Mouse (Mus musculus): ENCODE data around the gene Ccdc88a. TPM values are rescaled to one million over a fixed set of nuclear protein-coding genes. Genes with fewer than 3 reads are reported as not detected.

The Ccdc88a gene
- total RNA-seq (2021), result 10 to 100 TPM; 61.9 to 67.6 TPM
- long read RNA-seq, experiment 1, full-length matches to known transcripts, result 8 of 22 reads
- long read RNA-seq, experiment 1, partial matches to known transcripts, result 4 of 22 reads
- long read RNA-seq, experiment 1, other reads (novel, unspliced or antisense), result 10 of 22 reads
- long read RNA-seq, experiment 2, full-length matches to known transcripts, result 1 of 13 reads
- long read RNA-seq, experiment 2, partial matches to known transcripts, result 6 of 13 reads
- long read RNA-seq, experiment 2, other reads (novel, unspliced or antisense), result 6 of 13 reads

DNA sequence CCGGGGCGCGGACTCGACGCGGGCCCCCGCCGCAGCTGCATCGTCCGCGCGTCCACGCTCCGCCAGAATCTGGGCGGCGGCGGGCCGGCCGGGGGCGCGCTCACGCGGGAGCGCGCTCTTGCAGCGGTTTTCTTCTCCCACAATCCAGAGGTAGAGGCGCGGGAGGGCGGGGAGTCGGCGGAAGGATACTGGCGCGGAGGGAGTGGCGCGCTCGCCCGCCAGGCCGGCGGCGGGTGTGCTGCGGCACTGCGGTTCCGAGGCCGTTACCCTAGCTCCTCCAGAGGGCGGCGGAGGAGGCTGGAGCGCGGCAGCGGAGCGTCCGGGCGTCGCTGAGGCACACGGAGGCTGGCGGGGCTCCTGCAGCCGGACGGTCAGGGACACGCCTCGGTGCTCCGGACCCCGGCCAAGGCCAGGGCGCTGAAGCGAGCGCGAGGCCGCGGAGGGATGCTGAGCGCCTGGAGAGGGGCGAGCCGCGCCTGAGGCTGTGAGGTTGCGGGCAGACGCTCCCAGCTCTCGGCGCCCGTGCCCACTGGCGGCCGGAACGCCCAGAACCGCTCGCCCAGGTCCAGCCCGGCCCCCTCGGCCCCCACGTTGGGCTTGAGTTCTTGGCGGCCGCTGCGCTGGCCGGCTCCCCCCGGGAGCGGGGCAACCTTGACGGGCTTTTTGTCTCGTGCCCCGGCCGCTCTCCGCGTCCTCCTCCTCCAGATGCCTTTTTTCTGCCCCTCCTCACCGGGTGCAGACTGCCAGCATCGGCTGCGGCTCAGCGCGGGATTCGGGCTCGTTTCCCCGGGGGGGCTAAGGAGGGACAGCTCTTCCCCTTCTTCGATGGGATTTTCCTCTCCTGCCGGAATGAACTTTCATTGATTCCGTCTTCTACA is at the start of gene Ccdc88a:
Ccdc88a (plus strand) TSS at position 263 of the 878 bp plus-strand sequence.
- TF ChIP-seq CTCF (IDR thresholded peaks at IDR 0.05), result peak; percentile 51
- peak; percentile 99 for DNase-seq (ENCODE audit: extremely low spot score in 1 of 2, low spot score in 2 of 2)
- intact Hi-C loops (cut with DNase I), result loop anchor here (1.0 to 2.0 kb wide), 4 partner anchors 55 to 319 kb away; partner anchors contain the start of genes Cfap36 and Rtn4
- Histone ChIP-seq H3K27ac (peak within 1 kb of the TSS; percentile 99), H3K4me3 (peak within 1 kb of the TSS; percentile 93)

DNA sequence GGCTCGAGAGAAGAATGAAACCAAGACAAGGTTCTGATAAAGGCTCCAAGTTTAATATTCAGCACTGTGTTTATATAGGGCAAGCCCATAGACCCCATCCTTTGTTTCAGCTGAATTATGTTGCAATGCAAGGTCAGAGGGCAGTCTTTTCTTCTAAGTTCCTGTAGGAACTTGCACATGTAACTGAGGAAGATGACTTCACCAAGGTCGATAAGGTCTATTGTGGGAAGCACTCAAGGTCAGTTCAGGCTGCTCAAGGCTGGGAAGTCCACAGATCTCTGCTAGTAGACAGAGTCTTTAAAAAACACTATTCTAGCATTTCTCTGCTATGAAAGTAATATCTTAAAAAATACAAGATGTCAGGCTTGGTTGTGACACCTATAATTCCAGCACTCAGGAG is 38.0 kb upstream of the Ccdc88a start:
- intact Hi-C loops (cut with DNase I), result no loop called here
- Histone ChIP-seq H3K27ac (no peak overlapping the region), H3K4me3 (no peak overlapping the region)
- DNase-seq (ENCODE audit: extremely low spot score in 1 of 2, low spot score in 2 of 2), result no peak
- no peak for TF ChIP-seq CTCF (IDR thresholded peaks at IDR 0.05)

GRCm38 (mm10) chr11:29341259-29341658 is 32.2 kb upstream of the Ccdc88a start:
- no peak for TF ChIP-seq CTCF (IDR thresholded peaks at IDR 0.05)
- Histone ChIP-seq H3K4me3 (no peak overlapping the region), H3K27ac (no peak overlapping the region)
- no peak for DNase-seq (ENCODE audit: extremely low spot score in 1 of 2, low spot score in 2 of 2)
- intact Hi-C loops (cut with DNase I), result no loop called here

GRCm38 (mm10) chr11:29344891-29345657 is 28.4 kb upstream of the Ccdc88a start:
- intact Hi-C loops (cut with DNase I), result no loop called here

DNA sequence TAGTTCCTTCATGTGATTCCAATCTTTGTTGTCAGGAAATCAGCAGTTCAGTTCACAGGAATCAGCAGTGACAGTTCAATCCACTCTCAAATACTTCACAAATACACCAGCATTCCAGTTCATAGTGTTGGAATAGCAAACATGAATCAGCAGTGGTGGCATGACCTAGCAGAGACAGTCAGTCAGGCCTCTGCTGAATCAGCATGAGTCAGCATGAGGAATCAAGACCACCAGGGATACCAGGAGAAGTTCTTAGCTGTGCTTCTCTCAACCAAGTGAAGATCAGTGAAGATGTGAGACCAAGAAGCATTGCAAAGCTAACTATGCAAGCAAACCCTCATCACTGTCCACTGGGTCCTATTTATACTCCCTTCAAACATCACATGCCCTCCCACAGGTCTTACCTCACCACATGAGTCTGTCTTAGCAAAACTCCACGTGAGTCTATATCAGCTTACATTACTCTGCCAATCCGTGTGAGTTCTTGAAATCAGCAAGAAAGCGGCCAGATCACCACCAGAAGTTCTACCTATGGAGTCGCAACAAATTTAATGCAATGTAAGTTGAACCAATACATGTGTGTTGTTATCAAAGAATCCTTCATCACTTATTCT is 27.7 kb upstream of the Ccdc88a start:
- intact Hi-C loops (cut with DNase I), result no loop called here
- H3K4me3 ChIP-seq, result no peak overlapping the region
- TF ChIP-seq CTCF (IDR thresholded peaks at IDR 0.05), result no peak
- H3K27ac ChIP-seq, result no peak overlapping the region
- DNase-seq (ENCODE audit: extremely low spot score in 1 of 2, low spot score in 2 of 2), result no peak

More at GRCm38 (mm10) chr11:29344891-29345657, 28.4 kb upstream of the Ccdc88a start:
- DNase-seq (ENCODE audit: extremely low spot score in 1 of 2, low spot score in 2 of 2), result no peak
- TF ChIP-seq CTCF (IDR thresholded peaks at IDR 0.05), result no peak
- no peak overlapping the region for H3K4me3 ChIP-seq
- no peak overlapping the region for H3K27ac ChIP-seq

DNA sequence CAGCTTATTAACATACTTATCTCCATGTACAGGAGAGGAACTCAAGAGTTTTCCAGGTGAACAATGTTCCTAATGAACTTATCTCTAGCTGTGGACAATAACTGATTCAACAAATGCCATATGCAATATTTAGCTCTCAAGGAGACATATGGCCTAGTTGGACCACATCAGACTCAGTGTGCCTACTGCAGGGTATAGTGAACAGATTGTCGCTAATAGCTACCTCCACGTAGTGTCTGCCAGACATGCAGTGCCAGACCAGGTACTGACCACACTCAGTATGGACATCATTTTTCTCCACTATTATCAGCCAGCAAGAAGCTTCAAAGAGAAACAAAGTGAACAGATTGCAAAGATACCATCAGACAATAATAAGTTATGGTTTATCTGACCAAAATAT is 22.6 kb upstream of the Ccdc88a start:
- no peak for DNase-seq (ENCODE audit: extremely low spot score in 1 of 2, low spot score in 2 of 2)
- intact Hi-C loops (cut with DNase I), result no loop called here
- Histone ChIP-seq H3K27ac (no peak overlapping the region), H3K4me3 (no peak overlapping the region)
- TF ChIP-seq CTCF (IDR thresholded peaks at IDR 0.05), result no peak

DNA sequence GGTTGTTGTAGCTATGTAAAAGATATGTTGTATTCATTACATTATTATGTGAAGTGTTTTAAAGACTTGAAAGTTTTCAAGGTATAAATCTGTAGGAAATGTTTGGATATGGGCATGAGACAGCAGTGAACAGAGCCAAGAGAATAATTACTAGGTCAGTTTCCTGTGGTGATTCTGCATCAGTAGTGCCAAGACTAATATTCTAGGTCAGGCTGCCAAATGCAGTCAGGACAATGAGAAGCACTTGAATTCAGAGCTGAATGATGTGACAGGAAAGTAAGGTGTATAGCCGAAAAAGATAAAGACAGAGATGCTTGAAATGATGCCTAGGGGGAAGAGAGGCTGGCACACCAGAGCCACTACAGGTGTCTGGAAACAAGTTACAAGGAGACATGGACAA is 21.2 kb upstream of the Ccdc88a start:
- no peak for DNase-seq (ENCODE audit: extremely low spot score in 1 of 2, low spot score in 2 of 2)
- intact Hi-C loops (cut with DNase I), result no loop called here
- Histone ChIP-seq H3K4me3 (no peak overlapping the region), H3K27ac (no peak overlapping the region)
- no peak for TF ChIP-seq CTCF (IDR thresholded peaks at IDR 0.05)

DNA sequence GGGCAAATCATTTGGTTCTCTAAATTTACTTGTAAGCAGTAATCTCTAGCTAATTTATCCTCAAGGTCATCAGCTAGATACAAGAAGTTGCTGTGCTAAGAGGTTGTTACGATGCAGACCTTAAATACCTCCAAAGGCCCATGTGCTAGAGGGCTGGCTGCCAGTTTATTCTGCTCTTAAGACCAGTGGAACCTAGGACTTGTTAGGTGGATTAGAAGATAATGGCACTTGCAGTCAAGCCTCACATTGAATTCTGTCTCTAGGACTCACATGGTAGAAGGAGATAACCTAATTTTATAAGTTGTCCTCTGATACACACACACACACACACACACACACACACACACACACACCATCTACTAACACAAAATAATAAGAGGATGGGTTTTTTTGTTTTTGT is 5.3 kb upstream of the Ccdc88a start:
- Histone ChIP-seq H3K27ac (no peak overlapping the region), H3K4me3 (no peak overlapping the region)
- TF ChIP-seq CTCF (IDR thresholded peaks at IDR 0.05), result no peak
- DNase-seq (ENCODE audit: extremely low spot score in 1 of 2, low spot score in 2 of 2), result no peak
- intact Hi-C loops (cut with DNase I), result no loop called here

DNA sequence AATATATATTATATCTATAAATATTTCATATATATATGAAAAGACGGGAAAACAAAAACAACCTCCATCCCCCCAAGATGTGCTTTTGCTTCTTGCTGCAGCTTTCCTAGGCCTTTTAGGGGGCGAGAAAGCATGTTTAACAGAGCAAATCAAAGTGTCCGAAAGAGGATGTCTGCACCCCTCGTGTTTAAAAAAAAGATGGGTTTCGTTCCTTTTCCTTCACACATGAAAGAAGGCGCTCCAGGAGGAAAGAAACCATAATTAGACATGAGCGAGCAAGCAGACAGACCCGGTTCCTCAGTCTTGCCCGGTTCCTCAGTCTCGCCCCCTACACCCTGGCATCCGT is 435 bp upstream of the Ccdc88a start:
- H3K4me3 ChIP-seq, result peak overlapping the region; percentile 93
- peak overlapping the region; percentile 87 for H3K27ac ChIP-seq
- TF ChIP-seq CTCF (IDR thresholded peaks at IDR 0.05), result no peak
- DNase-seq (ENCODE audit: extremely low spot score in 1 of 2, low spot score in 2 of 2), result no peak
- intact Hi-C loops (cut with DNase I), result loop anchor here (1.0 to 2.0 kb wide), 3 partner anchors 55 to 320 kb away; partner anchors contain the start of genes Cfap36 and Rtn4

GRCm38 (mm10) chr11:29374274-29374656 is 807 bp downstream of the Ccdc88a start:
- Histone ChIP-seq H3K27ac (peak overlapping the region; percentile 99), H3K4me3 (peak overlapping the region; percentile 93)
- intact Hi-C loops (cut with DNase I), result loop anchor here (2.0 kb wide), 1 partner anchor 105 kb away; no protein-coding TSS in a partner anchor
- peak in 1 of 2 experiments; percentile 18 for DNase-seq (ENCODE audit: extremely low spot score in 1 of 2, low spot score in 2 of 2)
- TF ChIP-seq CTCF (IDR thresholded peaks at IDR 0.05), result no peak

- intact Hi-C loops (cut with DNase I), result no loop called here
- H3K4me3 ChIP-seq, result peak overlapping the region; percentile 93
- no peak for TF ChIP-seq CTCF (IDR thresholded peaks at IDR 0.05)
- no peak overlapping the region for H3K27ac ChIP-seq
- DNase-seq (ENCODE audit: extremely low spot score in 1 of 2, low spot score in 2 of 2), result no peak
Measured at GRCm38 (mm10) chr11:29376635-29377034, 3.2 kb downstream of the Ccdc88a start.
